Mouse (Mus musculus): ENCODE results near the gene Qrfpr. TPM values are rescaled to one million over a fixed set of nuclear protein-coding genes. Genes with fewer than 3 reads are reported as not detected.

Qrfpr gene
- 0.30 and 0.59 TPM in 2 replicates for polyA plus RNA-seq (2015; fragmentation: Nextera tagmentation; extraction: Ambion mirVana)

DNA sequence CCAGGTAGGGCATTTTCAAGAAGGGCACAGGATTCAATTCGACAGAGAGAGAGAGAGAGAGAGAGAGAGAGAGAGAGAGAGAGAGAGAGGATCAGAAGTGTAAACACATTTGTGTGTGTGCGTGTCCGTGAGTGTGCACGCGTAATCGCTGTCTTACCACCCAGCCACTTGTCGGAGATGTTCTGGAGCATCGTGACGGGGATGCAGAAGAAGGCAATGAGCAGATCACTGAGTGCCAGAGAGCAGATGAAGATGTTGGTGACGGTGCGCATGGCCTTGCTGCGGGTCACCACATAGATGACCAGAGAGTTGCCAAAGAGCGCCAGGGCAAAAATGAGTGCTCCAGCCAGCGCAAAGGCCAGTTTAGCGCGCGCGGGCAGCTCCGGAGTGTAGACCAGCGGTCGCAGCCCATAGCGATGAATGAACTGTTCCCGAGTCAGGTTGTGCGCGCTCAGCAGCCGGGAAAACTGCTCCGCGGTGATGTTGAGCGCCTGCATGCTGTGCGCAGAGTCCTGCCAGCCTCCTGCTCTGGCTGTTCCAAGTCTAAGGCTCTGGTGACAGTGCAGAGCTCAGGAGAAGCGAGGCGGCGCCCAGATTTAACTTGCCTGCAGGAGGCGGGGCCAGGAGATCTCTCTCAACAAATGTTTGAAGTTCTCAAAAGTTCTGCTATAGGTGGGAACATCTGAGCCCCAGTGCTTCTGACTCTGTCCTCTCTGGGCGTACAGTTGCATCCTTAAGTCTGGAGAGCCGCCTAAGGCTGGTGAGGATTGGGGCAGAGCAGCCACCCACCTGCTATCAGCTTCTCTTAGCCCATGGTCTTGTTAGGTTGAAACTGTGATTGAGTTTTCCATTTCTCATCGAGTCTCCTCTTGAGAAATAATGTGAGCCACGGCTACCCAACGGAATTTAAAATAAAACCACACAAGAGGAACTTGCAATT, at the start of gene Qrfpr:
TSS of gene Qrfpr (minus strand) at position 571 of the 940 bp plus-strand sequence.
- H3K27me3 ChIP-seq, result peaks cover 35% of the 10 kb centered on the region
- 10% methylated on average over 39 of the region's 39 CpGs for WGBS
- 0 out of 2 replicates have a peak, but pooled peaks cover 8% of the 10 kb centered on the region for H3K4me1 ChIP-seq
- peak within 1 kb of the TSS; percentile 49; the same call in 1 of the 2 replicates for H3K9ac ChIP-seq
- peak within 1 kb of the TSS; percentile 65 for H3K4me2 ChIP-seq
- ATAC-seq (ENCODE audit: insufficient number of reproducible peaks, insufficient read depth, low FRiP score, low TSS enrichment, low read depth), result no peak
- H3K9me3 ChIP-seq, result no peaks in the 10 kb centered on the region
- no peaks in the 10 kb centered on the region for H3K36me3 ChIP-seq
- no peak within 1 kb of the TSS for H3K27ac ChIP-seq
- peak within 1 kb of the TSS; percentile 36 for H3K4me3 ChIP-seq

DNA sequence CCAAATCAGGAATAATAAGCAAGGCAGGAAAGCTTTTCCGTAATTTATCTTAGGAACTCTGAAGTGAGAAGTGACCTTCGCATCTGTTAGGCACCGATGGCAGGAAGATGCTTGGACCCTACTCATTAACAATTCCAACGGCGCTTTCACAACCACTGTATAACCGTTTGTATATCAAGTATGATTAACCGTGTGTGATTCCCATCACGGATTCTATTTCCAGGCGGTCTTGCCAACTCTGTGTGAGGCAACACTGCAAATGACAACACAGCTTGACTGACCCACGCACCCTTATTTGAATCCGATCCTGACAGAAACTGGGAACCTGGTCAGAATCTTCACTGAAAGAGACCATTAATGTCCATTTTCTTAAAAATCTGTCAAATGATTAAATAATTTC, 41.8 kb upstream of the Qrfpr start:
- H3K9me3 ChIP-seq, result no peaks in the 10 kb centered on the region
- H3K9ac ChIP-seq, result no peak overlapping the region
- H3K27me3 ChIP-seq, result no peaks in the 10 kb centered on the region
- H3K4me1 ChIP-seq, result no peaks in the 10 kb centered on the region
- H3K4me2 ChIP-seq, result no peak overlapping the region
- 90% methylated on average over 11 of the region's 11 CpGs for WGBS
- H3K4me3 ChIP-seq, result no peak overlapping the region
- ATAC-seq (ENCODE audit: insufficient number of reproducible peaks, insufficient read depth, low FRiP score, low TSS enrichment, low read depth), result no peak
- H3K36me3 ChIP-seq, result no peaks in the 10 kb centered on the region
- no peak overlapping the region for H3K27ac ChIP-seq

DNA sequence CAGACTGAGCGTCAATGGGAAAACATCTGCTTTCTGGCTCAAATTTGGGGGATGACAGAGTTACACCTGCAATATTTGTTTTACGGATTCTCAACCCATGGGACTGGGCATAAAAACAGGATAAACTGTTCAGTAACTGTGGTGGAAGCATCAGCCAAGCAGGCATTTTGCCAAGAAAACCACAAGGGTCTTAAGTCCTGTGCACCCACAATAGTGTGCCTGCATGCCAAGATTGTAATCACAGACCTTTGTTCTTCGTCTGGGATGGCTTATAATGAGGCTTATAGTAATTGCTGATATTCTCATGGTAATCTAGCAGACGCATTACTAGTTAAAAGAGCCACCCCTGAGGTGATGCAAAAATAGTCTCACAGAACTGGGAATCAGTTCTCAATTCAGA, 41.2 kb upstream of the Qrfpr start:
- Histone ChIP-seq H3K9me3 (no peaks in the 10 kb centered on the region), H3K4me2 (no peak overlapping the region), H3K27ac (no peak overlapping the region), H3K4me3 (no peak overlapping the region), H3K4me1 (no peaks in the 10 kb centered on the region), H3K27me3 (no peaks in the 10 kb centered on the region), H3K36me3 (no peaks in the 10 kb centered on the region), H3K9ac (no peak overlapping the region)
- 58% methylated on average over 4 of the region's 4 CpGs for WGBS
- ATAC-seq (ENCODE audit: insufficient number of reproducible peaks, insufficient read depth, low FRiP score, low TSS enrichment, low read depth), result no peak

GRCm38 (mm10) chr3:36250585-36250984, 28.5 kb upstream of the Qrfpr start:
- Histone ChIP-seq H3K9me3 (no peaks in the 10 kb centered on the region), H3K4me3 (no peak overlapping the region), H3K9ac (no peak overlapping the region), H3K36me3 (no peaks in the 10 kb centered on the region), H3K4me1 (no peaks in the 10 kb centered on the region), H3K4me2 (no peak overlapping the region), H3K27me3 (no peaks in the 10 kb centered on the region), H3K27ac (no peak overlapping the region)
- no peak for ATAC-seq (ENCODE audit: insufficient number of reproducible peaks, insufficient read depth, low FRiP score, low TSS enrichment, low read depth)
- WGBS, result 47% methylated on average over 5 of the region's 5 CpGs

DNA sequence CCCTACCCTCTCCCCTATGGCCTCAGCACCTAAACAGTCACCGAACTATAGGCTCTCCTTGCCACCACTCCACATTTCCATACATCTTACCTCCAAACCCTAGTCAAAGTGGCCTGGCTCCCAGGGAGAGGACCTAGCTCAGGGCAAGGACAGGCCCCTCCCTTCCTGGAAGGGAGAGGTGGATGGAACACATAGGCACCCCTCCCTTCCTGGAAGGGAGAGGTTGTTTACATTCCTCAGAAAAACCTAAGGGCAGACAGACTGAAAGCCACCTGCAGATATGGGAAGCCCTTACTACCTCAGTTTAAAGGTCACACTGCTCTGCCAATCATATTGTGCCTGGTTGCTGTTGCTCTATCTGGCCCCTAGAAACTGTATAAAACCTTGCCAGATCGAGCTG, 26.3 kb upstream of the Qrfpr start:
- WGBS, result 83% methylated on average over 2 of the region's 2 CpGs
- Histone ChIP-seq H3K27ac (no peak overlapping the region), H3K27me3 (no peaks in the 10 kb centered on the region), H3K4me3 (no peak overlapping the region), H3K36me3 (no peaks in the 10 kb centered on the region), H3K9ac (no peak overlapping the region), H3K9me3 (no peaks in the 10 kb centered on the region), H3K4me2 (no peak overlapping the region), H3K4me1 (no peaks in the 10 kb centered on the region)
- no peak for ATAC-seq (ENCODE audit: insufficient number of reproducible peaks, insufficient read depth, low FRiP score, low TSS enrichment, low read depth)

DNA sequence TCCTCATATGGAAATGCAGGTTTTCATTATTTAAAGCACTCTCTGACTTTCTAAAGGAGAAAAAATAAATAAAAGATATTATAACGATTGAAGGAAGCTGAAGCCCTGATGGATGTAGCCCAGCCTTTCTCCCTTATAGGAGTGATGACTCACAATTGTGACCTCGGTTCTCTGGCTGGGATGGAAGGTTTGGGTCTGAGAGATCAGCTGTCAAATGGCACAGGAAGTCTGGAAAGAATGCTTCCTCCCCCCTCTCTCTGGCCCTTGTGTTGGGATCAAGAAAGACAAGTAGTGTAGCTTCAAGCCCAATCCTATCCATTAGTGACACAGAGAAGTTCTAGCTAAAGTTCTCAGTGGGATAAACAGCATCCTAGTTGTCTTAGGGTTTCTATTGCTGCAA, 7.8 kb upstream of the Qrfpr start:
- ATAC-seq (ENCODE audit: insufficient number of reproducible peaks, insufficient read depth, low FRiP score, low TSS enrichment, low read depth), result no peak
- H3K36me3 ChIP-seq, result no peaks in the 10 kb centered on the region
- no peaks in the 10 kb centered on the region for H3K9me3 ChIP-seq
- H3K27ac ChIP-seq, result no peak overlapping the region
- H3K9ac ChIP-seq, result no peak overlapping the region
- no peaks in the 10 kb centered on the region for H3K27me3 ChIP-seq
- no peak overlapping the region for H3K4me2 ChIP-seq
- H3K4me1 ChIP-seq, result no peaks in the 10 kb centered on the region
- no peak overlapping the region for H3K4me3 ChIP-seq
- 62% methylated on average over 2 of the region's 2 CpGs for WGBS

GRCm38 (mm10) chr3:36227246-36227645, 5.1 kb upstream of the Qrfpr start:
- Histone ChIP-seq H3K27ac (no peak overlapping the region), H3K27me3 (peaks cover 12% of the 10 kb centered on the region), H3K4me2 (no peak overlapping the region), H3K9ac (no peak overlapping the region), H3K36me3 (no peaks in the 10 kb centered on the region), H3K4me3 (no peak overlapping the region), H3K9me3 (no peaks in the 10 kb centered on the region), H3K4me1 (0 out of 2 replicates have a peak, but pooled peaks cover 2% of the 10 kb centered on the region)
- ATAC-seq (ENCODE audit: insufficient number of reproducible peaks, insufficient read depth, low FRiP score, low TSS enrichment, low read depth), result no peak
- 96% methylated on average over 1 of the region's 1 CpGs for WGBS

DNA sequence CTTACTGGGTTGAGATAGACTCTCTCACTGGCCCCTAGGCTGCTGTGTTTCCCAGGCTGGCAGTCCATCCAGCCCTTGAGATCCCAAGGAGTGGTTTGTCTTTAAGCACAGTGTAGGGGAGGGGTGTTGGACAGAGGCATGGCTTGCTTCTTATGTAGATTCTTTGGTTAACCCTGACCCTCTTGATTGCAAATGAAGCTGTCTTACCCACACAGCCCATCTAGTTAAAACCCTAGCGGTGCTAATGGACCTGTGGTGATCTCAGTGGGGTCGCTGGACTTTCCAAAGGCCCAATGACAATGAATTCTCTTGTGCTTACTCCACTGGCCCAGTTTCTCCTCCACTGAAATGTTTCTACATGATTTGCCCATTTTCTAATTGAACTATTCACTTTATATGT, 1.2 kb upstream of the Qrfpr start:
- 14% methylated on average over 2 of the region's 2 CpGs for WGBS
- no peak for ATAC-seq (ENCODE audit: insufficient number of reproducible peaks, insufficient read depth, low FRiP score, low TSS enrichment, low read depth)
- H3K27me3 ChIP-seq, result peaks cover 35% of the 10 kb centered on the region
- no peak overlapping the region for H3K9ac ChIP-seq
- no peak overlapping the region for H3K4me2 ChIP-seq
- no peak overlapping the region for H3K27ac ChIP-seq
- 0 out of 2 replicates have a peak, but pooled peaks cover 8% of the 10 kb centered on the region for H3K4me1 ChIP-seq
- no peaks in the 10 kb centered on the region for H3K36me3 ChIP-seq
- H3K9me3 ChIP-seq, result no peaks in the 10 kb centered on the region
- H3K4me3 ChIP-seq, result no peak overlapping the region

- Histone ChIP-seq H3K27ac (no peak overlapping the region), H3K4me1 (0 out of 2 replicates have a peak, but pooled peaks cover 3% of the 10 kb centered on the region), H3K9ac (no peak overlapping the region), H3K9me3 (no peaks in the 10 kb centered on the region), H3K27me3 (no peaks in the 10 kb centered on the region), H3K4me2 (no peak overlapping the region), H3K4me3 (no peak overlapping the region), H3K36me3 (no peaks in the 10 kb centered on the region)
- no peak for ATAC-seq (ENCODE audit: insufficient number of reproducible peaks, insufficient read depth, low FRiP score, low TSS enrichment, low read depth)
- 88% methylated on average over 4 of the region's 4 CpGs for WGBS
These were observed 9.4 kb downstream of the Qrfpr start for GRCm38 (mm10) chr3:36212758-36213157.

- Histone ChIP-seq H3K4me2 (no peak overlapping the region), H3K9ac (no peak overlapping the region), H3K27me3 (no peaks in the 10 kb centered on the region), H3K36me3 (no peaks in the 10 kb centered on the region), H3K4me1 (0 out of 2 replicates have a peak, but pooled peaks cover 3% of the 10 kb centered on the region), H3K4me3 (no peak overlapping the region), H3K27ac (no peak overlapping the region), H3K9me3 (no peaks in the 10 kb centered on the region)
- no peak for ATAC-seq (ENCODE audit: insufficient number of reproducible peaks, insufficient read depth, low FRiP score, low TSS enrichment, low read depth)
- WGBS, result 55% methylated on average over 2 of the region's 2 CpGs
These were observed 11.2 kb downstream of the Qrfpr start for GRCm38 (mm10) chr3:36210939-36211338.

GRCm38 (mm10) chr3:36209776-36210555, 12.1 kb downstream of the Qrfpr start:
- Histone ChIP-seq H3K4me3 (no peak overlapping the region), H3K9me3 (no peaks in the 10 kb centered on the region), H3K27ac (no peak overlapping the region), H3K4me1 (0 out of 2 replicates have a peak, but pooled peaks cover 3% of the 10 kb centered on the region), H3K9ac (no peak overlapping the region), H3K4me2 (no peak overlapping the region), H3K27me3 (no peaks in the 10 kb centered on the region), H3K36me3 (no peaks in the 10 kb centered on the region)
- ATAC-seq (ENCODE audit: insufficient number of reproducible peaks, insufficient read depth, low FRiP score, low TSS enrichment, low read depth), result 0 out of 2 replicates have a peak, but pooled peaks have one; percentile 69
- 51% methylated on average over 11 of the region's 11 CpGs for WGBS
